Mouse (Mus musculus) MEL (cell line): ENCODE measurements around the gene Ak5. TPM values are rescaled to one million over a fixed set of nuclear protein-coding genes. Genes with fewer than 3 reads are reported as not detected.
"Not testable (repeated sequence)": the region's sequence is repeated elsewhere in the genome, so short reads cannot be mapped to it uniquely, and the experiment has no call there.

Experiments
- DNase-seq: peaks from one replicate; pipeline ENCODE4 v3.0.0; 2011; ENCODE audit warnings: low read depth, low spot score
- H3K27ac ChIP-seq: 2 replicates; pipeline ENCODE4 v1.5.1; 2012; ENCODE audit warnings: low read depth, mild to moderate bottlenecking, control low read depth, low read length, moderate library complexity; ENCODE audit not compliant: control insufficient read depth
- H3K27me3 ChIP-seq, 2 experiments: fragments of 150-350 bp in 1 of 2; sonication (generic) in 1 of 2; 2 replicates each; pipeline ENCODE4 v1.6.1; 2012; ENCODE audit warnings: low read length in 2 of 2, mild to moderate bottlenecking in 2 of 2, improper control_type of control experiment in 1 of 2, moderate library complexity in 1 of 2; ENCODE audit not compliant: insufficient read depth in 2 of 2, control insufficient read depth in 1 of 2
- H3K36me3 ChIP-seq, 2 experiments: 2 replicates each; pipeline ENCODE4 v1.6.1; 2012 to 2014; ENCODE audit warnings: low read length in 2 of 2, improper control_type of control experiment in 1 of 2, inconsistent platforms in 1 of 2, mild to moderate bottlenecking in 1 of 2; ENCODE audit not compliant: insufficient read depth in 2 of 2, control insufficient read depth in 1 of 2
- H3K4me1 ChIP-seq, 2 experiments: fragments of 150-350 bp in 1 of 2; sonication (generic) in 1 of 2; 2 replicates each; pipeline ENCODE4 v1.6.1; 2012; ENCODE audit warnings: low read length in 2 of 2, improper control_type of control experiment in 1 of 2, mild to moderate bottlenecking in 1 of 2; ENCODE audit not compliant: insufficient read depth in 2 of 2, control insufficient read depth in 1 of 2
- H3K4me3 ChIP-seq, 2 experiments: fragments of 150-350 bp in 1 of 2; sonication (generic) in 1 of 2; 2 replicates each; pipeline ENCODE4 v1.5.1; 2012; ENCODE audit warnings: low read depth in 2 of 2, low read length in 2 of 2, mild to moderate bottlenecking in 2 of 2, moderate library complexity in 2 of 2, control low read depth in 1 of 2, improper control_type of control experiment in 1 of 2; ENCODE audit not compliant: control insufficient read depth in 1 of 2, insufficient read depth in 1 of 2
- H3K79me2 ChIP-seq: 2 replicates; pipeline ENCODE4 v1.6.1; 2012; ENCODE audit warnings: mild to moderate bottlenecking, low read length, moderate library complexity; ENCODE audit not compliant: control insufficient read depth, poor library complexity, insufficient read depth
- H3K9ac ChIP-seq: 2 replicates; pipeline ENCODE4 v1.6.1; 2012; ENCODE audit warnings: low read depth, mild to moderate bottlenecking, control low read depth, low read length, moderate library complexity; ENCODE audit not compliant: control insufficient read depth, poor library complexity, severe bottlenecking
- H3K9me3 ChIP-seq: fragments of 150-350 bp; sonication (generic); replicated peaks from 2 replicates; pipeline ENCODE4 v1.6.1; 2012; ENCODE audit warnings: mild to moderate bottlenecking, low read length, improper control_type of control experiment, moderate library complexity; ENCODE audit not compliant: insufficient read depth
- BHLHE40 ChIP-seq: IDR thresholded peaks from 2 replicates; pipeline ENCODE4 v1.6.1; 2012; ENCODE audit warnings: low read depth, mild to moderate bottlenecking, inconsistent platforms, low read length, improper control_type of control experiment, borderline replicate concordance
- ETS1 ChIP-seq: IDR thresholded peaks from 2 replicates; pipeline ENCODE4 v1.6.1; 2012; ENCODE audit warnings: low read depth, mild to moderate bottlenecking, inconsistent platforms, low read length, improper control_type of control experiment, moderate library complexity
- JUND ChIP-seq: IDR thresholded peaks from 2 replicates; pipeline ENCODE4 v1.6.1; 2011; ENCODE audit warnings: low read depth, mild to moderate bottlenecking, improper control_type of control experiment, low read length
- KAT2A ChIP-seq: conservative IDR thresholded peaks from 2 replicates; pipeline ENCODE4 v1.6.1; 2012; ENCODE audit warnings: low read depth, low read length, improper control_type of control experiment, inconsistent platforms
- MAX ChIP-seq: IDR thresholded peaks from 2 replicates; pipeline ENCODE4 v1.6.1; 2011; ENCODE audit warnings: low read length, improper control_type of control experiment
- MEF2A ChIP-seq: IDR thresholded peaks from 2 replicates; pipeline ENCODE4 v1.6.1; 2014; ENCODE audit warnings: low read depth, mild to moderate bottlenecking, inconsistent platforms, low read length, improper control_type of control experiment; ENCODE audit not compliant: poor library complexity, insufficient replicate concordance, severe bottlenecking; ENCODE audit errors: extremely low read depth
- MXI1 ChIP-seq: IDR thresholded peaks from 2 replicates; pipeline ENCODE4 v1.6.1; 2011; ENCODE audit warnings: mild to moderate bottlenecking, low read depth, low read length, improper control_type of control experiment
- NELFE ChIP-seq: IDR thresholded peaks from 2 replicates; pipeline ENCODE4 v1.6.1; 2011; ENCODE audit warnings: low read depth, low read length, improper control_type of control experiment
- POLR2A ChIP-seq, 2 experiments: IDR thresholded peaks; 2 replicates each; pipeline ENCODE4 v1.6.1; 2011 to 2012; ENCODE audit warnings: low read length in 2 of 2, mild to moderate bottlenecking in 2 of 2, control low read depth in 1 of 2, improper control_type of control experiment in 1 of 2, low read depth in 1 of 2, moderate library complexity in 1 of 2; ENCODE audit not compliant: control insufficient read depth in 1 of 2, insufficient read depth in 1 of 2, poor library complexity in 1 of 2
- POLR2AphosphoS2 ChIP-seq: IDR thresholded peaks from 2 replicates; pipeline ENCODE4 v1.6.1; 2011; ENCODE audit warnings: low read length, improper control_type of control experiment
- RCOR1 ChIP-seq: IDR thresholded peaks from 2 replicates; pipeline ENCODE4 v1.6.1; 2012; ENCODE audit warnings: low read depth, mild to moderate bottlenecking, inconsistent platforms, low read length, improper control_type of control experiment
- TAL1 ChIP-seq: IDR thresholded peaks from 2 replicates; pipeline ENCODE4 v1.6.1; 2012; ENCODE audit warnings: mild to moderate bottlenecking, inconsistent platforms, low read length, moderate library complexity, mixed read lengths
- TBP ChIP-seq: IDR thresholded peaks from 2 replicates; pipeline ENCODE4 v1.8.0; 2011; ENCODE audit warnings: low read depth, low read length, improper control_type of control experiment
- TCF12 ChIP-seq: IDR thresholded peaks from 2 replicates; pipeline ENCODE4 v1.6.1; 2014; ENCODE audit warnings: low read depth, mild to moderate bottlenecking, inconsistent platforms, low read length, improper control_type of control experiment, moderate library complexity
- UBTF ChIP-seq: IDR thresholded peaks from 2 replicates; pipeline ENCODE4 v1.6.1; 2012; ENCODE audit warnings: low read depth, mild to moderate bottlenecking, inconsistent platforms, low read length, improper control_type of control experiment, moderate library complexity, borderline replicate concordance; ENCODE audit not compliant: insufficient read depth
- USF1 ChIP-seq: IDR thresholded peaks from 2 replicates; pipeline ENCODE4 v1.6.1; 2014; ENCODE audit warnings: low read depth, mild to moderate bottlenecking, inconsistent platforms, low read length, improper control_type of control experiment, moderate library complexity
- USF2 ChIP-seq, 2 experiments: IDR thresholded peaks; 2 replicates each; pipeline ENCODE4 v1.6.1; 2011 to 2012; ENCODE audit warnings: improper control_type of control experiment in 2 of 2, low read length in 2 of 2, borderline replicate concordance in 1 of 2, inconsistent platforms in 1 of 2, low read depth in 1 of 2, mild to moderate bottlenecking in 1 of 2; ENCODE audit not compliant: insufficient read depth in 1 of 2
- ZC3H11A ChIP-seq: IDR thresholded peaks from 2 replicates; pipeline ENCODE4 v1.6.1; 2012; ENCODE audit warnings: low read depth, mild to moderate bottlenecking, inconsistent platforms, low read length, improper control_type of control experiment
- ZKSCAN1 ChIP-seq: IDR thresholded peaks from 2 replicates; pipeline ENCODE4 v1.6.1; 2012; ENCODE audit warnings: low read depth, mild to moderate bottlenecking, inconsistent platforms, low read length, improper control_type of control experiment, moderate library complexity
- ZMIZ1 ChIP-seq: IDR thresholded peaks from 2 replicates; pipeline ENCODE4 v1.6.1; 2012; ENCODE audit warnings: low read depth, mild to moderate bottlenecking, inconsistent platforms, low read length, improper control_type of control experiment, moderate library complexity
- polyA plus RNA-seq, 2 experiments: library from polyadenylated mRNA; stranded (reverse) in 1 of 2; unstranded in 1 of 2; fragments of >175 nt in 1 of 2; fragments of >200 nt in 1 of 2; gene quantifications; 2 replicates each; pipeline versions ENCODE4 v1.2.1 to v1.2.4; 2012; ENCODE audit warnings: low replicate concordance in 2 of 2, low read depth in 1 of 2; ENCODE audit not compliant: insufficient read length in 2 of 2, insufficient read depth in 1 of 2, missing spikeins in 1 of 2
- total RNA-seq: library from RNA; depleted of rRNA; stranded (reverse); fragments of 300-350 nt; gene quantifications from 2 replicates; pipeline ENCODE4 v1.2.3, GENCODE M21; 2012

The Ak5 gene
- total and polyA plus RNA-seq, 3 experiments = 0.06 to 0.31 TPM; not detected in 1

- TF ChIP-seq NELFE (no peak), BHLHE40 (no peak), POLR2AphosphoS2 (no peak), USF1 (no peak), TBP (no peak), ZMIZ1 (no peak), TCF12 (no peak), ZKSCAN1 (no peak), USF2 (IDR thresholded peaks at IDR 0.05; ENCODE audit: borderline replicate concordance in 1 of 2, insufficient read depth in 1 of 2, low read depth in 1 of 2, low read length in 2 of 2) (no peak), ZC3H11A (no peak), TAL1 (no peak), MEF2A (no peak), UBTF (no peak), POLR2A (IDR thresholded peaks at IDR 0.05; ENCODE audit: control insufficient read depth in 1 of 2, insufficient read depth in 1 of 2, low read depth in 1 of 2, low read length in 2 of 2, poor library complexity in 1 of 2) (no peak), MAX (no peak), KAT2A (no peak), MXI1 (no peak), JUND (no peak), ETS1 (no peak), RCOR1 (no peak)
- no peak overlapping the region for H3K27ac ChIP-seq
- no peak overlapping the region for H3K9ac ChIP-seq
- H3K79me2 ChIP-seq = no peaks in the 10 kb centered on the region
- no peaks in the 10 kb centered on the region for H3K4me1 ChIP-seq
- no peak overlapping the region for H3K4me3 ChIP-seq
- peaks cover 5 to 6% of the 10 kb centered on the region in 2 experiments for H3K27me3 ChIP-seq
- no peaks in the 10 kb centered on the region for H3K9me3 ChIP-seq
- DNase-seq = no peak
- H3K36me3 ChIP-seq = no peaks in the 10 kb centered on the region
These were observed 77.7 kb downstream of the Ak5 start for GRCm38 (mm10) chr3:152590491-152590890.

- H3K9me3 ChIP-seq, H3K4me3 ChIP-seq, H3K27ac ChIP-seq, H3K4me1 ChIP-seq, H3K9ac ChIP-seq, H3K27me3 ChIP-seq, H3K36me3 ChIP-seq, H3K79me2 ChIP-seq, DNase-seq: not testable (repeated sequence)
These were observed 79.1 kb downstream of the Ak5 start for GRCm38 (mm10) chr3:152589101-152589500.
